Mouse (Mus musculus): ENCODE results near the gene Uba52. TPM values are rescaled to one million over a fixed set of nuclear protein-coding genes. Genes with fewer than 3 reads are reported as not detected.

The Uba52 gene
- 1,000 to 10,000 TPM; 1,529 to 1,618 TPM for total RNA-seq (2021)
- long read RNA-seq, experiment 1, transcript Uba52-208 (3 exons, 387 nt) = minor isoform, 15 of 1,073 reads
- long read RNA-seq, experiment 1, transcript Uba52-203 (4 exons, 711 nt) = major isoform, 884 of 1,073 reads
- long read RNA-seq, experiment 1, transcript Uba52-205 (4 exons, 705 nt) = minor isoform, 49 of 1,073 reads
- long read RNA-seq, experiment 1, transcript Uba52-201 (4 exons, 541 nt) = minor isoform, 96 of 1,073 reads
- long read RNA-seq, experiment 1, partial matches to known transcripts = 0 of 1,073 reads
- long read RNA-seq, experiment 1, other reads (novel, unspliced or antisense) = 25 of 1,073 reads
- long read RNA-seq, experiment 2, transcript Uba52-208 (3 exons, 387 nt) = minor isoform, 8 of 867 reads
- long read RNA-seq, experiment 2, transcript Uba52-205 (4 exons, 705 nt) = minor isoform, 42 of 867 reads
- long read RNA-seq, experiment 2, transcript Uba52-201 (4 exons, 541 nt) = minor isoform, 76 of 867 reads
- long read RNA-seq, experiment 2, transcript Uba52-203 (4 exons, 711 nt) = major isoform, 708 of 867 reads
- long read RNA-seq, experiment 2, partial matches to known transcripts = 16 of 867 reads
- long read RNA-seq, experiment 2, other reads (novel, unspliced or antisense) = 10 of 867 reads

DNA sequence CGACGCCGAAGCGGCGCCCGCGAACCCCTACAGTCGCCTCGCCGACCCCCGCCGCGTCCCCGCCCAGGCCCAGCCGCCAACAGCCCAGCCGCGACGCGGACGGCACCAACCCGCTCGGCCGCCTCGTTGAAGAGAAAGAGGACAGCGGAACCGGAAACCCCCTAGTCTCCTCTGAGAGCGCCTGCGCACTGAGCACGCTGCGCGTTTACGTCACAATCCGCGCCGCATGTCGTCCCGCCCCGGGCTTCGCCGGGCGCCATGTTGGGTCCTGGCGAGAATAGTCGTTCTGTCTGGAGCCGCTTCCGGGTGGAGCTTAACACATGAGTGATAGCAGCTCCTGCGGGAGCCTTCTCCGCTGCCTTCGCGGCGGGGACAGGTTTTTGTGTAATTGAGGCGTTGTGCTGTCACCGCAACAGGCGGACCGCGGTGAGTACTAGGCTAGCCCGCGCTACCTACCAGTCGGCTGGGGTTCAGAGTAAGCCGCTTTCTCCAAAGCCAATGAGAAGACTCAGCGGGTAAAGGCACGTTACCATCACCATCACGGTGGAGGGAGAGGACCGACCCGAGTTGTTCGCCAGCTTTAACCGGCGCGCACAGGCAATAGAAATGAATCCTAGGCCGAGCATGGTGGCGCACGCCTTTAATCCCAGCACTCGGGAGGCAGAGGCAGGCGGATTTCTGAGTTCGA is at the start of gene Uba52:
Gene Uba52 (minus strand): TSS at position 574 of the 688 bp plus-strand sequence.
- peak; percentile 95 to 97 for DNase-seq (ENCODE audit: low spot score in 2 of 2)

DNA sequence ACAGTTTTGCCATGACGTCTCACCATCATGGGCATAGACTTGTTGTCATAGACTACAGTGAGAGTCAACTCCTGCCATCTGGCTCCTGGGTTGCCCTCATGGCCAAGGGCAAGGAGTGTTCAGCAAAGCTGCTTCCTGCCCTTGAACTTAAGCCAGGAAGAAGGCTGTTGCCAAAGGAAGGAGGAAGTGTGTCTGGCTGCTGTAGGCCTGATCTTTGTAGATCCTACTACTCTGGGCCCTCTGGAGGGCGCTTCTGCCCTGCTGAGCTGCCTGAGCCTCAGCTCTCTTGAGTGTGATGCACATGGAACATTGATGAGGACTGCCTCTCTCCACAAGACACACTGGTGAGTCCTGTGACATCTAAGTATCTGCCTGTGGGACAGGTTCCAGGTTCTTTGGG is 49.5 kb upstream of the Uba52 start:
- no peak for DNase-seq (ENCODE audit: low spot score in 2 of 2)

DNA sequence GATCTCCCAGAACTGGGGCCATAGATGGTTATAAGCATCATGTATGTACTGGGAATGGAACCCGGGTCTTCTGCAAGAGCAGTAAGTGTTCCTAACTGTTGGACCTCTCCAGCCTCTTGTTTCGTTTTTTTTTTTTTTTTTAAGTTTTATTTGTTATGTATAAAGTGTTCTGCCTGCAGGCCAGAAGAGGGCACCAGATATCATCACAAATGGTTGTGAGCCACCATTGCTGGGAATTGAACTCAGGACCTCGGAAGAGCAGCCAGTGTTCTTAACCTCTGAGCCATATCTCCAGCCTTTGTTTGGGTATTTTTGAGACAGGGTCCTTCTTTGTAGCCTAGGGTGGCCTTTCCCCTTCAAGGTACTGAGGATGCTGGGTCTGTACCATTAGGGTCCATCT is 48.4 kb upstream of the Uba52 start:
- DNase-seq (ENCODE audit: low spot score in 2 of 2) = no peak

DNA sequence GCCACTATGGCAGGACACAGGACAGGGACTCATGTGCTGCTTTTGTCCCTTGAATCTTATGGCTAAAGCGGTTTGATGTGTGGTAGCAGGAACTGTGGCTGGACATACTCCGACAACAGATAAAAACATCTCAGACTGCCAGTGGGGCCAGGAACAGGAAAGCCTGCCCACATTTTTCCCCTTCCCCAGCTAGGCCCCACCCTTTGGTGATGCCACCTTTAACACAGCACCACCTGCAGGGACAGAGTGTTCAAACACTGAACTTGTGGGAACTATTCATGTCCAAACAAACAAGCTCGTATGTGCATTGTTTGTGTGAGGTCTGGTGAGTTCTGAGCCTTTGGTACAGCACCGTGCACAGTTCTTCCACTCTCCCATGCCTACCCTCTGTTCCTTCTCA is 47.7 kb upstream of the Uba52 start:
- no peak for DNase-seq (ENCODE audit: low spot score in 2 of 2)

DNA sequence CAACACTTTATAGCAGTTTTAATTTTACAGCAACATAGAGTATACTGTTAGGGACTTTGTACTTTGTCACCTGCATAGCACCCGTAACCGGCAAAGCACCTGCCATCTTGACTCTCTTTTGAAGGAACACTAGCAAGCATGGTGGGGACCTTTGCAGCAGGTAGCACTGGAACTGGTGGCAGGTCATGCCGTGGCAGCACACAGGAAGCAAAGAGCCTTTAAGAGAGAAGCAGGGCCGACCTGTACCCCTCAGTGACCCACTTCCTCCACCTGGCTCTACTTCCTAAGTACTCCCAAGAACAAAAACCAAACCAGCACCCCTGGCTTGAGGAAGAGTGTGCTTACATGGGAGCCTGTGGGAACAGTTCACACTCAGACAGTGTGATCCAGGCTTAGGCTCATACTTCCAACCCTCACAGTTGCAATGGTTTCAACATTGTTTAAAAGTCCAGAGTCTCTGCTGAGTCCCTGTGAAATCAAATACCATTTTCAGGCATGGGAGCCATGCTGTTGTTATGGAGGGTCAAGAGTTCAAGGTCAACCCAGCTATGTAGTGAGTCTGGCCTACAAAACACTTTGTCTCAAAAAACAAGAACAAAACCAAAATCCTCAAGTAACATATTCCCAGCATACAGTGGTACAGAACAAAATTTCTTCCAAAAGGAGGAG is 44.6 kb upstream of the Uba52 start:
- DNase-seq (ENCODE audit: low spot score in 2 of 2) = no peak

DNA sequence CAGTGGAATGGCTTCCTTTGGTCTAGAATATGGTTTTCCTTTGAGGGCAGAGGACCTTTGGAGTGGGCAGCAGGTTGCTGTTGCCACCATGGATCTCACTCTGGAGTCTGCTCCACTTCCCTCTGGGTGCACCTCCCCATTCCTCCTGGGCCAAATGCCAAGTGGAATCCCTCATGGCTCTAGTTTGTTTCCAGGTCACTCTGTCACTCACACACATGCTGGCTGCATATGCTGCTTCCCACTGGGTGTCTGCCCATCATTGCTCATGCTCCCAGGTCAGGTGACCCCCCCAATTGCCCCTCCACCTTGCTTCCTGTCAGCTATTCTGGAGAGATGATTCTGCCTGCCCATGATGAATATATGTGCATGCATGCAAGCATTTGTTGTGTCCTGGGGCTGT is 43.1 kb upstream of the Uba52 start:
- peak in 1 of 2 experiments; percentile 52 for DNase-seq (ENCODE audit: low spot score in 2 of 2)

DNA sequence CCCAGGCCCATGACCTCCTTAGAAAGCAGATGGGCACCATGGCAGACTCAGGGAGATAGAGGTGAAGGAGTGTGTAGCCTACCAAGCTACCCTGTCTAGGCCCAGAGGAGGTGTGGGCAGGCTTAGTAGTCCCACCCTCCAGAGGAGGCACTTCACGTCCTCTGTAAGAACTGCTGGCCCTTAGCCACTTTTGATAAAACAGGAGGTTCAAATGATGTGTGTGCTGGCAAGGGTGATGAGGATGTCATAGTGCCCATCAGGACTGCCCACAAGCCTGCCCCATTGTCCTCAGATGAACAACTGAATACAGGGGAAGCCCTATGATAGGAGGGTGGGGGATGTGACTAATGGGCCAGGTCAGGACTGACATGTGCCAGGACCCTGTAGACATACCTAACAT is 42.2 kb upstream of the Uba52 start:
- no peak for DNase-seq (ENCODE audit: low spot score in 2 of 2)

DNA sequence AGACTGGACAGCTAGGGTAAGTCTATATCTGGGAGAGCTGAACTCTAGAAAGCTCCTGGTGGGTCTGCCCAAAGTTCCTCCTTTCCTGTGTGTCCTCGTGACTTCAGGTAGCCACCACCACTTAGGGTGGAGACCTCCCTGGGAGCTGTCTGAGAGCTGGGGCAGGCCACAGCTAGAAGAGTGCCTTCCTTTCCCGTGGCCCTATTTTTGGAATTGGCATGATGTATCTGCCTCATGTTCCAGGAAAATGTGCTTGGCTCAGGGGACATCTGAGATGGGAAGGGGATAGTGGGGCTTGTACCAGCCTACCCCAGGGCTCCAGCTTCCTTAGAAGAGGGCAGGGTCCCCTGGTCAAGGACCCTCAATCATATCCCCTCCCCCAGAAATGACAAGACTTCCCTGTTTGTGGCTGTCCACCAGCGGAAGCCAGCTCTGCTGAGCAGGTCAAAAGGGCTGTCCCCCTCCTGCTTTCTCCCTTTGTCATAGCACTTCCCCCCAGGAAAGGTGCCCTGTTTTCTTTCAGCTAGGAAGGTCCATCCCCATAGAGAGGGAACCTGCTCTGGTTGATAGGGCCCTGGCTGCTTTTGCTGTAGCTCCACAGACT is 41.1 kb upstream of the Uba52 start:
- no peak for DNase-seq (ENCODE audit: low spot score in 2 of 2)

DNA sequence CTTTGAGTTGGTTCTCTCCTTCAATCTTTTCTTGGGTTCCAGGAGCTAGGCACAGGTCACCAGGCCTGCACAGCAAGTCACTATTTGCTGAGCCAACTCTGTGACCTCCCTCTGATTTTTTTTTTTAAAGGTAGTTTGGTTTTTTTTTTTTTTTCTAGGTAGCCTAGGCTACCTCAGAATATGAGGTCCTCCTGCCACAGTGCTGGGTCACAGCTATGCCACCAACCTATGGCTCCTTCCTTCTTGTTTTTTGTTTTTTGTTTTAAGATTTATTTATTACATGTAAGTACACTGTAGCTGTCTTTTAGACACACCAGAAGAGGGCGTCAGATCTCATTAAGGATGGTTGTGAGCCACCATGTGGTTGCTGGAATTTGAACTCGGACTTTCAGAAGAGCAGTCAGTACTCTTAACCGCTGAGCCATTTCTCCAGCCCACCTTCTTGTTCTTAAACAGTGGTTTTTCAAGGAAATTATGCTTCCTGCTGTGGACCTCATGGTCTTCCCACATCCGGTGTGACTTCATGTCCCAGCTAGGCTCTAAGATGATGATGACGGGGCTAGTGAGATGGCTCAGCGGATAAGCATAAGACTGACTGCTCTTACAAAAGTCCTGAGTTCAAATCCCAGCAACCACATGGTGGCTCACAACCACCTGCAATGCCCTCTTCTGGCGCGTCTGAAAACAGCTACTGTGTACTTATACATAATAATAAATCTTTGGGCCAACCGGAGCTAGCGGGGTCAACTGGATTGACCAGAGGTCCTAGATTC is 39.0 kb upstream of the Uba52 start:
- no peak for DNase-seq (ENCODE audit: low spot score in 2 of 2)

DNA sequence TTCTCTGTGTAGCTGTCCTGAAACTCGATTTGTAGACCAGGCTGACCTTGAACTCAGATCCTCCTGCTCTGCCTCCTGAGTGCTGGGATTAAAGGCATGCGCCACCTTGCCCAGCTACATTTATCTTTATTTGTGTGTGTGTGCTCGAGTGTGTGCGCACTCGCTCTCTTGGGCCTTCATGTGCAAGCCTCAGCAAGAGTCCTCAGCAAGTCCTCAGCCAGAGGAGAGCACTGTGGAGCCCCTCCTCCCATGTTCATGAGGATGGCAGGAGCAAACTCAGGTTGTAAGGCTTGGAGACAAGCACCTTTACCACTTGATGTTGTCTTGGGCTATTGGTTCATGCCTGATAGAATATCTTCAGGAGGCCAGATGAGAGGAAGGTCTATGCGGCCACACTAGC is 37.2 kb upstream of the Uba52 start:
- no peak for DNase-seq (ENCODE audit: low spot score in 2 of 2)

DNA sequence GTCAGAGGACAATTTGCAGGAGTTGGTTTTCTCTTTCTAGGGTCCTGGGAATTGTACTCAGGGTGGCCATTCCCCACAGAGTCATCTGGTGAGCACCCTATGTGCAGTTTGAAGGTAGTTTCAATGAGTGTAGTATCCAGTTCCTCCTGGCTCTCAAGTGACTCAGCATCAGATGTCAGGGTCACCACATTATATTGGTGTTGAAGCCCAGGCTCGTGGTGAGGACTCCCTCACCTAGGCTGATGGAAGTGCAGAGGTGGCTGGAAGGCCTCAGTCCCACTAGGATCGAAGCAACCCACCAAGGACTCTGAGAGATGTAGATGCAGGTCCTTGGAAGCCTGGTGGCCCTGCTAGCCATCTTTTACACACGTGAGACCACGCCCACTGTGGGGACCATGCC is 35.8 kb upstream of the Uba52 start:
- no peak for DNase-seq (ENCODE audit: low spot score in 2 of 2)

DNA sequence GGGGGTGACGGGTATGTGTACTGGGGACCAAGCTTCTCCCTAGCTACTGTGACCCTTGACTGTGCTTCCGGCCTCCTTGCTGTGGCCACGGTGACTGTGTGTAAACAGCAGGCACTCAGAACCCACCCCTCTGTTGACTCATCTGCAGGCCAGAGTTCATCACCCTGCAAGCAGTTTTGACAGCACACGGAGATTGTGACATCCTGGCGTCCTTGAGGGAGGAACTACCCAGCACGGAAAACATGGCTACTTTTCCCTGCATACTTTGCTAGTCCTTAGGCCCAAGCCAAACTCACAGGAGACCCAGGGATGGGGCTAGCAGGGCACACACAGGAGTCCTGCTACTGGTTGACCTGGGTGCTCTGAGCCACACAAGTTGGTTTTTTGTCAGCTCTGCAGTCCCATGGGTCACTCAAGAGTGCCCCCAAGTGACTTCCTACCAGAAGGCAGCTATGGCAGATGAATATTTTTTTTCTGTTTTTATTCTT is 33.6 kb upstream of the Uba52 start:
- peak in 1 of 2 experiments; percentile 39 for DNase-seq (ENCODE audit: low spot score in 2 of 2)

DNA sequence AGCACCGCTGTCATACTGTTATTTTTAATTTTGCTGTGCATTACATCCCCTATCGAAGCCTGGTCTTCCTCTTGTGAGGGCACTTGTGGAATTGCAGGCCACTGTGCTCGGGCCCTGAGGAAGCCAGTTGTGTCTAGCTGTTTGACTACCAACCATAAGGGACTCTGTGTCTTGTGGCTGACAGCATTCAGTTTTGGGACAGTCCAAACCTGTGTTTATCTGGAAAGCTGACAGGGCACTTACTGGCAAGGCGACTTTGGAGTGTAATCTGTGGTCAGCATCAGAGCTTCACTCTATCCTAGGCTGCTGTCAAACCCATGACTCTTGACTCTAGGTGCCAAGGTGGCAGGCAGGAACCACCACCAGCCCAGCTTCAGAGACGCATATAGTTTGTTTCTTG is 30.5 kb upstream of the Uba52 start:
- no peak for DNase-seq (ENCODE audit: low spot score in 2 of 2)

DNA sequence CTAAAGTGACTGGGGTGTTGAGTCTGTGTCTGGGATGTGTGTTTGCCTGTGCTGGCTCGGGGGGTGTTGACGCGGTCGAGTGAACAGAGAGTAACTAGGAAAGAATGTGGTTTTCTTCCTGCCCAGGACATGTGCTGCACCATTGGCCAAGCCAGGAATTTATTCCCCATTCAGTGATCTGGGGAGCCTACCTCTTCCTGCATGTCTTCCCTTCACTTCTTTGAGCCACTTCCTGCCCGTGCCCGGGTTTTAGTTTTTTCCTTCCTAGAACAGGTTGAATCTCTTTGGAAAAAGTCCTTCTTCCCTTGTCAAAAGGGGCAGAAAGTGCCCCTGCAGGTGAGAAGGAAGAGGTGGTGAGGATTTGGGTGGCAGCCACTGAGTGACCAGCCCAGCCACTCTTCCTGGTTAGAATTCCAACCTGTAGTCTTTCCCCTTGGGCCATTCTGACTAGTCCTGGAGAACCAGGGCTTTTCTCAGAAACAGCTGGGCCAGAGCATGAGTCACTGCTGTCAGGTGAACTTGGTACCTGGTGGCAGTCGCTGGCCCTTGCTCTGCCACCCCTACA is 30.0 kb upstream of the Uba52 start:
- no peak for DNase-seq (ENCODE audit: low spot score in 2 of 2)

DNA sequence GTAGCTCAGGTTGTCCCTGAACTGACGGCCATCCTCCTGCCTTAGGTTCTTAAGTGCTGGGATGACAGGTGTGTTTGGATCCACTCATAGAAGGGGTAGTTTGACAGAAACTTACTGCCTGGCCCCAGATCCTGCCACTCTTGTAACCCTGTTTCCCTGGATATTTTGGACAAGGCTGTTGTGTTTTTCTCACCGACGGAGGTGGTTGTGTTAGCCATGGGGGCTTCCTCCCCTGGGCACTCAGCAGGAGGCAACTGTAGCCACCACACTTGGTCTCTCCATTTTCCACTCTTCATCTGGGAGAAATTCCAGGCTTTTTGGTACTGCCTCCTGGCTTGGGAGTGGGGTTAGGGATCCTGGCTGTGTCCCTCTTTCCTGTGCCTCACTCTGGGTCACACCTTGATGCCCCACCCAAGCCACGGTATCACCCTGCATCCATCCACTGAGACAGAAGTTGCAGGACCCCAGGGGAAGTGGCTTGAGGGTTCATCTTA is 29.5 kb upstream of the Uba52 start:
- no peak for DNase-seq (ENCODE audit: low spot score in 2 of 2)

DNA sequence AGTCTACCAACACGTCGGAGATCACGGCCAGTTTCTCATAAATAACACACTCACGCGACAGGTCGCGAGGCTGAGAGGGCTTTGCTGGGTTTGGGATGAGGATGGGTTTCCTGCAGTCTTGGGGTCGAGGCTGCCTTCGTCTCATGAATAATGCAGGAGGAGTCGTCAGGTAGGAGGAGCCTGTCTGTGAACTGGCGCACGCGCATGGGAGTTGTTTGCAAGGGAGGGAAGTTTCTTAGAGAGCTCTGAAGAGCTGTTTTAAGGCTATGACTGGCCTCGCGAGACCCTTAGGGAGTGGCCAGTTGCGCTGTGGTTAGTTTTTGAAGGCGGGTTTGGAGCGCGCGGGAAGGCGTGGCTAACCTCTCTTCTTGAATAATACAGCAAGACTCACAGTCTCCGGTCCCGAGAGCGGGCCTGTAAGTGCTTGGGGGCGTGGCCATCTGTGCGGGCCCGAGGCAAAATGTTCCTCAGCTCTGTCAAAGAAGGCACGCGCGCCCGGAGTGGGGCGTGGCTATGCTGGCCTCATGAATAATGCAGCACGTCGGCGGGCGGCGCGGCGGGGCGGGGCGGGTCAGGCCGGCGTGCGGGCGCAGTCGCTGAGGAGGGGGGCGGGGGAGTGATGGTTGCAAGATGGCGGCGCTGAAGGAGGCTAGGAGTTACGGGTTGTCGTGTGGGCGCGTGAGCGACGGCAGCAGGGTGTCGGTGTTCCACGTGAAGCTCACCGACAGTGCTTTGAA is 28.6 kb upstream of the Uba52 start, which contains the start of gene Ell:
Gene Ell (plus strand): TSS at position 381 of the 737 bp plus-strand sequence.
- DNase-seq (ENCODE audit: low spot score in 2 of 2) = peak; percentile 99 to 100

DNA sequence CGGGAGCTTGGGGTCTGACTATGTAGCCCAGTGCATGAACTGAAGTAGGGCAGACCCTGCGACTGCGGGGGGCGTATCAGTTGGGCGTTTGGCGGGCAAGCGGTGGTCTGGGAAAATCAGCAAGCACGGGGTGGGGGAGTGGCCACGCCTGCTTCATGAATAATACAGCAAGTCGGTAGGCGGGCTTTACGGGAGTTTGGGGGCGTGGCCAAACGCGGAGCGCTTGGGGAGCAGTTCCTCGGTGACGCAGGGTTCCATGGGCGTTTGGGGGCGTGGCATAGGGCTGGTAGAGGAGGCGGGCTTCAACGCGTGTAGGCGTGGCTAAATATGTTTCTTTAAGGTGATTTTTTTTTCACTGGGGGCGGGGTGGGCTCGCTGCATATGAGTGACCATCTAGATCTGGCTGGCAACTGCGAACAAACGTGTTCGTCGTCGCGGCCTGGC is 28.1 kb upstream of the Uba52 start:
- DNase-seq (ENCODE audit: low spot score in 2 of 2) = peak; percentile 95 to 99

DNA sequence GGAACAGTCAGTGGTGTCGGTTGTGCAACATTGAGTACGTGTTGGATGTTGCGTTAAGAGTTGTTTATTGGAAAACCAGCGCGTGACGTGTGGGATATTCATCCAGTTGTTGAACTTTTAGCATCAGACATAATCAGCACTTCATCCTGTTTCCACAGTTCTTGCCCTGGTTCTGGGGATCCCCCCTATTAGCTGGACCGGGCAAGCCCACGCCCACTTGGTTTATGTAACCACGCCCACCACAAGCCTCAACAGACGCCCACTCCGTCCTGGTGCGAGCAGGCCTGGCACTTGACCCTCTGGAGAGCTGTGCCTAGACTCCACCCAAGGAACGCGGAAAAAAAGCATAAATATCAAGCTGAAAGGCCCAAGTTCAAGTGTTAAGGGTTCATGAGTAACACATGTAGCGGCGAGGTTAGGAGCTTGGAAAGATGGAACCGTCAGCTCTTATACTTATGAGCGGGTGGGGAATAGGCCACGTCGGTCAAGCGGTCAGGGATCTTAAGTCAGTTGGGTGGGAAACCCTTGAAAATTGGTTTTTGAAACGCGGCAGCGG is 27.5 kb upstream of the Uba52 start:
- peak in 1 of 2 experiments; percentile 53 for DNase-seq (ENCODE audit: low spot score in 2 of 2)

DNA sequence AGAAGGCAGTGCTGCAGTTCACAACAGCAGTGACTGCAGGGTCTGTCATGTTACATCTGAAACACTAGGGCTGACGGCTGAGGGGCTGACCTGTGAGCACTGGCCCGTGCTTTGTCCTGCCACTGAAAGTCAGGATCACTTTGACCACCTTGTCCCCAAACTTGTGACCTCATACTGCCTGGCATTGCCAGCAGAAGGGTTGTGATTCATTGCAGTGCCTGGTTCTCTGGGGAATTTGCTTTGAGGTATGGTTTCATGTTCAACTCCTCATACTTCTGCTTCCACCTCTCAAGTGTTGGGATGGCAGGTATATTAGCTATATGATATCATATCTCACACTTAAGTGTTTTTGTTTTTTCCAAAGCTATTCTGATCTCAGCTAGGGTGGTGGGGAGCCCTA is 25.1 kb upstream of the Uba52 start:
- DNase-seq (ENCODE audit: low spot score in 2 of 2) = no peak

Data from adrenal gland, postnatal 4 days (tissue).